Mouse (Mus musculus) cerebellum, postnatal 10 days (tissue): ENCODE measurements at regions not wholly inside any gene's neighbourhood (a gene's known extent, or its start where the extent isn't known, plus 50 kb on each side); places are given as distances from the start of the nearest gene placed in this dataset.
A peak's percentile ranks its signal among the peaks of the same experiment; 100 is the strongest.

ENCODE experiments used
- DNase-seq, 2 experiments: peaks; one replicate each; pipeline ENCODE4 v3.0.0; 2021; ENCODE audit warnings: mixed read lengths in 2 of 2

- DNase-seq, result no peak
Observed at GRCm38 (mm10) chr16:27507212-27507611, 118.5 kb downstream of the Ccdc50 start.

DNA sequence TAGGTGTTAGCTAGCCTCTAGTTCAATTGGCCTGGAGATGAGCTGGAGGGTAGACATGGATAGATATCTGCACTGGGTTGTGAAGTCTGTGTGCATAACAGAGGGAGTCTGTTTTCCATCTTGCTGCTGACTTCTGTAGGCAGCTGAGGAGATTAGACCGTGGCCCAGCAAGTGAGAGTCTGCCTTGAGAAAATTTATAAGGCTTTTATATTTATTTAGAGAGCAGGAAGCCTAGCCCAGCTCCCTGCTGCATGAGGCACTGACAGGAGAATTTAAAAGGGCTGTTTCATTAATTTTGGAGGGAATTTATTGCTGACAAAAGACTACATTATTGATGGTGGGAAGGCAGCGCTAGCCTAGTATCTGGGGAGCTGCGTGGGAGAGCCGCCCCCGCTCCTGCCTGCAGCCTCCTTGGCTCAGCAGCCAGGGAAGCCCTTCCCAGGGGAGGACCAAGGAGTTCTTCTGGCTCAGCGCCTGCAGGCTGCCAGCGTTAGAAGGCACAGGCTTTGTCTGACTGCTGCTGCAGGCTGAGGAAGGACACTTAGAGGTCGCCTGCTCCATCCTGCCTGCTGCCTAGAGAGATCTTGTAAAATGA, 135.0 kb downstream of the Ccdc50 start:
- peak; percentile 78 to 86 for DNase-seq

- DNase-seq, result peak in 1 of 2 experiments; percentile 7
Observed at GRCm38 (mm10) chr16:27526669-27527068, 138.0 kb downstream of the Ccdc50 start.

DNA sequence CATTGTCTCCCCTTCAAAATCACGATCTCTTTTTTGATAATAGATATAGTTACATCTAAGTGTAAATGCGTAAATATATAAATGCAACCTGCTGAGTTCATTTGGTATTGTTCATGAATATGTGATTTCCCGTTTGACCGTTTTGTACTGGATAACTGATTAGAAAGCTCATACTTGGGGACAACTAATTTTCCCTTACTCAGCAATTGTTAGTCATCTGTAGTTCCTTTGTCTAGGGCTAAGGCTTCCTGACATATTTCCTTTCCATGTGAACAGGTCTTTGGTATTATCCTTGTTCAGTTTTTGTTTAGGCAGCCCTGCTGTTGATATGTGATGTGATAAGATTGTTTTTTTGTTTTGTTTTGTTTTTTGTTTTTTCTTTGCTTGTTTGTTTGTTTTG, 142.0 kb downstream of the Ccdc50 start:
- DNase-seq, result no peak
